Mouse (Mus musculus) spleen, adult 18-20 months (tissue): Measurements from ENCODE around the gene Oit1.
A peak's percentile ranks its signal among the peaks of the same experiment; 100 is the strongest.

Experiments
- DNase-seq, 2 experiments: peaks; one replicate each; pipeline ENCODE4 v3.0.0; 2022; ENCODE audit warnings: mixed read lengths in 2 of 2

Gene Oit1

DNA sequence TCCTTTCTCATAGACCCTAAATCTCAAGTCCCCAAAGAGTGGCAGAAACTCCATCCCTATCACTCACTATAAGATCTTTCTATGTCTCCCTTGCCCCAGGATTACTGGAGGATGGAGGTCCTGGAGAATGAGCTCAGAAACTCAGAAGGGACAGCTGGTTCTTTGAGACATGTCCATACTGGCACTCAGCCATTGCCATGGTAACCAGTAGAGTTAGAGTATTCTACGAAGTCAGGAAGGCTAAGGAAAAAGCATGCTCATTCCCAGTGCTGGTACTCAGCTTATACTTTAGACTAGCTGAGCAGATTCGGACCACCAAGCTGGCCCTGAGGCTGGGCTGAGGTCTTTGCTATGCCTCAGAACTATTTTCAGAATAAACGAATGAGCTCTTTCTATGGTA, 44.0 kb downstream of the Oit1 start:
- DNase-seq = no peak

DNA sequence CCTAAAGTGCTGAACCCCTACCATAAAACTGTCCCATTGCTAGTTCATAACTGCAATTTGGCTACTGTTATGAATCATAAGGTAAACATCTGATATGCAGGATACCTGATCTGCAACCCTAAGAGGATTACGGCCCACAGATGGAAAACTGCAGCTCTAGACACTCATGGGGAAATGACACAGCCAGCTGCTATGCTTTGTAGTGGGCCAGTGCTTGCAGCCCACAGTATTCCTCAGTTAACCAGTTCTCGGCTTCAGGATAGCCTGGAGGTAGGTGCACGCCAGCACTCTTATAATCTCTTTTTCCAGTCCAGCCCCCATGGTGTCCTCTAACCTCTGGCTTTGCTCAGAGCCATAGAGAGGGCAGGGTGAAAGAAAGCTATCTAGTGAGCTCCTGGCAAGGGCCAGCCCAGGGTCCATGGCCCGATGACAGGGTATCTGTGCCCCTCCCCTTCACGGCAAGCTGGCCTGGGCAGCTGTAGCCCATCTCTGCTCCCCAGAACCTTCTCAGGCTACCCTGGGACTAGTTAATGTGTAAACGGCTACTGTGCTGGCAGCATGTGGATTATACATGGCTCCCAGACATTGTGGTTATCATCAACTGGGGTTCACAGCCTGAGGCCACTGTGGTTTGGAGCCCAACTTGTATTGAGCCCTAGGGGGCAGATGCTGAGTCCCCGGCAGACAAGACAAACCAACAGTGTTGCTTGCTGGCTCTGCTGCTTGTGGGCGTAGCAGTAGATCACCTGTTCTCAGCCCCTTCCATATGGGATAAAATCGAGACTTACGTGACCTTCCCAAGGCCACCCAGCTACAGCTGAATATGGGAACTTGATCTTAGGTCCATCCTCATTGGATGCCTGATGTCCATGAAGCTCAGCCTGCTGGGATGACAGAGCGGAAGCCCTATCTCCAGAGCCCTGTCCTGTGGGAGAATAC, 46.0 kb downstream of the Oit1 start:
- no peak for DNase-seq

DNA sequence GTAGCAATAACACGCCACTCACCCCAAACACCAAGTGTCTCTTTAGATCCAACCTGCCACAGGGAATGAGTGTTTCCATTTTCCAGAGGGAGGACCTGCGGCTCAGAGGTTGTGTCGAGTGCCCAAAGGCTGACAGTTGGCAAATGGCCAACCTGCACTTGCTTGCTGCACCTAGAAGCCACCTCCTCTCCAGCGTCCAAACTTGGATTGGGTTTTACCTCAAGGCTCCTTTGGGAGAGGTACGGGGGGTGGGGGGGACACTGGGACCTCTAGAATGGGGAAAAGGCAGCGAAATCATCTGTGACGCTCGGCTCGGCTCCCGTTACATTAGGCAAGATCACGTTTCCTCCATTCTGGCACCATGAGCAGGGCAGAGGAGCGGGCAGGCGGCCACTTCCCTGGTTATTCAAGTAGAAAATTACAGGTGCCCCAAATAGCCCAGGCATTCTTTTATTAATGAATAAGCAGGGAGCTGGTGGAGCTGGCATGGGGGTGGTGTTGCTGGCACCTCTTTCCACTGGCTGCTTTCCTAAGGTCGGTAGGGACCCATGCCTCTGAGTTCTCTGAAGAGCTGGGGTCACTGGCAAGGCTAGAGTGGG, 47.1 kb downstream of the Oit1 start:
- no peak for DNase-seq

- DNase-seq = no peak
These were observed 48.2 kb downstream of the Oit1 start for GRCm38 (mm10) chr14:8330390-8330789.

DNA sequence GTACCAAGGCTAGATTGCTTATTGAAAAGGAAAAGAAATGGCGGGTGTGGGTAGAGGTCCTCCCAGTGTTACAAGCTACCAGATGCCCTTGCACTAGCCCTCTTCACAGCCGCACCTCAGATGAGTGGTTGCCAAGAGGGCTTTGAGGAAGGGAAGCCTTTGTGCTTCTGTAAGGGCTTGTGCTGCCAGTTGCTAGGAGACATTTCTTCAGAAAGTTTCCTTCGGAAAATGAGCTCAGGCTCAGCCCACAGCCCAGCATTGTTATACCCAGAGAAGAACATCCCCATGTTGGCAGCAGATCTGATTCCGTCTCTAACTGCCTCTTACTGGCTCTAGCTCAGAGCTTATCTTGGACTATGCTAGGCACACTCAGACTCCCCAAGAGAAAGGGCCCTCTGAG, 49.0 kb downstream of the Oit1 start:
- no peak for DNase-seq

GRCm38 (mm10) chr14:8327371-8327770, 51.2 kb downstream of the Oit1 start:
- no peak for DNase-seq

GRCm38 (mm10) chr14:8326961-8327360, 51.6 kb downstream of the Oit1 start:
- no peak for DNase-seq

DNA sequence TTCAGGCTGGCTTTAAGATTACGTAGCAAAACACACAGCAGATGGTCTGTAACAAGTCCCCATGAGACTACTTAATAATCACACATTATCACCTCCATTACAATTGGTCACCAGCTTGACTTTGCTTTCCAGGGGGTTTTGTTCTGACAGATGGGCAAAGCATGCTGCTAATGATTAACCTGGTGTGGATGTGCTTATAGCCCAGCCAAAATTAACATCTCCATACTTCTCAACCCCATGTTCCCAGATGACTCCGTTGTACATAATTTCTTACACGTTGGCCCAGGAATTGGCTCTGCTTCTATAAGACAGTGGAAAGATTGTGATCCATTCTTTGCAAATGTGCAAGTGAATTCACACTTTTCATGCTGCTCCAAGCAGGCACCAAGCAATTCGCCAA, 52.8 kb downstream of the Oit1 start:
- DNase-seq = no peak

DNA sequence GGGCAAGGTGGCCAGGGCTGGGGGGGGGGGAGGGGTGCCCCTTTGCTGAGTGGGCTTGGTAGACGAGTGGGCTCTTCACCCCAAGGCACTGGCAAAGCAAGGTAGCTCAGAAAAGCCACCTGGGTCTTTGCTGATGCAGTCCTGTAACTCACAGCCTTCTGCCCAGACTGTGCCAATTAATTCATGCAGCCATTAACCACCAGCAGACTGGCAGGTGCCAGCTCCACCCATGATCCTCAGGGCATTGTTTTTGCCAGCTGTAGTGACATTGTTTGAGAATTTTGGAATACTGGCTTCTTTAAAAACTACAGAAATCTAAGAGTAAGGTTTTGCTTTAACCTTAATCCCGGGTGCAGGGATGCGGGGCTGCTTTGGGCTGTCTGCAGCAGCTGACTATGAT, 58.0 kb downstream of the Oit1 start:
- no peak for DNase-seq

GRCm38 (mm10) chr14:8317194-8318097, 61.1 kb downstream of the Oit1 start, which contains the start of gene Fam107a:
TSS of gene Fam107a (minus strand) at chr14:8318023.
- no peak for DNase-seq

DNA sequence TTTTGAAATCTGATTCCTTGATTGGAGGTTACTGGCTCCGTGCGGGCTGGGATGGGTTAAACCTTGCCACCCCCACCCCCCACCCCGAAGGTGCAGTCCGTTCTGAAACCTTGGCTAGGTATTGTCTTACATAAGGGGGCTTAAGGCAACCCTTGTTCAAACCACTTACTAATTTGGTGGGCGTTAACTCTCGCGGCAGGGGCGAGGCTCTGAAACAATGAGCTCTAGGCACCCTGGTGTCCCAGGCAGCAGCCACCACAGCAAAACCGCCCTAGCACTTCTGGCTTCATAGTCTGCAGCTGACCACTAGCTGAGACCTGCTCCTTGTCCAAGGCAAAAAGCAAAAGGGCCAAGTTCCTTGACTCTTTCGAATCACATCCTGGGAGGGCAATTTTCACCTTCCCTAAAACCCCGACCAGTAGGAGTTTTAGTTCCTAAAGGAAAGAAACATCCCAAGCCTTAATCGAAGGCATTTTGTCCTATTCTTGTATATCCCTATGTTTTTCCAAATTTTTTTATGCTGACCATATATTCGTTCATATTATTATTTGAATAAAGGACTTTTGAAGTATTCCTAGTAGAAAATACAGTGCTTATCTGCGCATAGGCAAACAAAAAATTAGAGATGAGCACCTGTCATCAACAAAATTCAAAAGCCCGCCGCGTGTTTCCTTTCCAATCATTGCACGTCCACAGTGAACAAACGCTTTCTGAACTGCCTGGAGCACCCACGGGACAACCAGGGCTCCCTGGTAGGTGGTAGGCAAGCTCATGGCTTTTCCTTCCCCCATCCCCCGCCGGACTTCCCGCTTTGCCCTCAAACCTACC, 62.0 kb downstream of the Oit1 start:
- no peak for DNase-seq

DNA sequence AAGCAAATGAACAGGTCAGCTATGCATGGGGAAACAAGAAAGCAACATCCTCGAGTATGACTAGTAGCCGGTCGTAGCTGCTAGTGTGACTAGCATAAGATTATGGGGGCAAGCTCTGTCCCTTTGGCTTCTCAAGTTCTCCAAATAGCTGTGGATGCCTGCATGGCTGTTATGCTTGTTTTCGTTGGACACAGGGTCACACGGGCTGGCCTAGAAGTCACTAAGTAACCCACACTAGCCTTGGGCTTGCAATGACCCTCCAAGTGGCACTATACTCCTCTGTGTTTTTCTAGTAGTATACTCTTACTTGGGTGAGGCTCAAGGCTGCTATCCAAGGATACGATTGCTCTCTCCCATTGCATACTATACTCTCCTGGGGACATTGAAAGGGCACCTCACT, 63.4 kb downstream of the Oit1 start:
- no peak for DNase-seq

DNA sequence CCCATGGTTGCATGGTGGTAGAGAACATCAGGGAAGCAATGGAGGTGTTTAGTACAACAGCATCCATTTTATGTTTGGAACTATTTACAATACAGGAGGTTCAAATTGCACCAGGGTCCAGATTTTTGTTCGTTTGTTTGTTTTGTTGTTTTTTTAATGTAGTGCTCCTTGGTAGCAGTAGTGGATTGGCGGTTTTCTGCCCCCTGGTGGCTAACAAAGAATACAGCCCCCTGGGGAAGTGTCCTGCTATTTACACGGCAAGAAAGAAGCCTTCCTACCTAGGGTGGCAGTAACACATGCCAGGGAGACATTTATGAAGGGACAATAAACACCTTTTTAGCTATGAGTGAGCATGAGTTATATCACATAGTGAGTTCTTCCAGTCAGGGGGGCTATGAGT, 64.0 kb downstream of the Oit1 start:
- DNase-seq = peak in 1 of 2 experiments; percentile 17

- DNase-seq = no peak
These were observed 64.7 kb downstream of the Oit1 start for GRCm38 (mm10) chr14:8313877-8314276.

DNA sequence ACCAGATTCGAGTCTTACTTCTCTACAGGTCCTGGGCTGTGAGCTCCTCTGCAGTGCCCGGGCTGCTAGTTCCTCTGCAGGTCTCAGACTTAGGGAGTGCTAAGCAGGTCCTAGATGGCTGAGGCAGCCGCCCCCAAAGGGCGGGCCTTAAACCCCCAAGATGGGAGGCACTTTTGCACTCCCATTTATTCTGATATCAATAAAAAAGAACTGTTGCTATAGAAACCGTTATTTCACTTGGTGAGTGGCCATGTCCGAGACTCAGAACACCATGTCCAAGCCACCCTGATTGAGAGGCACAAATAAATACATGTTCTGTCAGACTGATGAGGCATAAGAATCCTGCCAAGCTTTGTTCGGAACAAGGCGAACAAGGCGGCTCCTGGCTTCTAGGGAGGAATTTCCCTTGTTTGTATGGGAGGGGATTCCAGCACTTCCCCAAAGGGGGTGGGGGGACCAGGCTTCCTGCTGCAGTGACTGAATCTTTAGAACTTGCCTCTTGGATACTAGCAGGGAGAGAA, 68.9 kb downstream of the Oit1 start:
- no peak for DNase-seq

DNA sequence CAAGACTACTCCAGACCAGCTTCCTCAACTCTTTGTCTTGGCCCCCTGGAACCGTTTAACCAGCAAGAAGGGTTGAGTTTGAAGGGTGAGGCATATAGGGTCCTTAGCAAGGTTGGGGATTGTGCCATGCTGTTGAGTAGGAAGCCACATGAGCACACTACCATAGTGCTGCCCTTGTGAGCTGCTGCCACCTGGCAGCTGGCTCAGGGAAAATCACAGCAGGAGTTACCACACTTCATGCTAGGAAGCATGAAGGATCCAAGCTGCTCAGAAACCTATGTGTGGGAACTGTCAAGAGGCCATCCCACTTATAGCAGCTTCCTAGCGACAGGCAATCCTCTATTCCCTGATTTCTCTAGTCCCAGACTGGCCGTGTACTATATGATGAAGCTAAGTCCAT, 69.9 kb downstream of the Oit1 start:
- no peak for DNase-seq

GRCm38 (mm10) chr14:8306884-8307283, 71.7 kb downstream of the Oit1 start:
- no peak for DNase-seq

- no peak for DNase-seq
These were observed 73.5 kb downstream of the Oit1 start for GRCm38 (mm10) chr14:8305014-8305413.

DNA sequence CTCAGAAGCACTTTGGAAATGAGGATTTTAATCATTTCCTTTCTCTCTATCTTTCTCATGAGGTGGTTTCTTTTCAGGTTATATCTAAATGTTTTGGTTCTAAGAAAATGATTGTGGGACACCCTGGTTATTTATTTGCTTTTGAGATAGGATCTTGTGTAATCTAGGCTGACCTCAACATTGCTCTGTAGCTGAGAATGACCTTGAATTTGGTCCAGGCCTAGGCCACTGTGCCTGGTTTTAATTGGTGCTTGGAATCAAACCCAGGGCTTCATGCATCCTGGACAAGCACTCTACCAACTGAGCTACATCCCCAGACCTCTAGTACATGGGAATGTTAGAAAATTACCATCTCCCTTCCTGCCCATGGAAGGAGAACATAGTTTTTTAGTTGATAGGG, 74.5 kb downstream of the Oit1 start:
- DNase-seq = no peak

- DNase-seq = no peak
These were observed 75.9 kb downstream of the Oit1 start for GRCm38 (mm10) chr14:8302687-8303086.

GRCm38 (mm10) chr14:8300281-8300680, 78.3 kb downstream of the Oit1 start:
- DNase-seq = peak in 1 of 2 experiments; percentile 28
